Mouse (Mus musculus) G1E-ER4 (cell line): ENCODE data around the gene Htr1f. TPM values are rescaled to one million over a fixed set of nuclear protein-coding genes. Genes with fewer than 3 reads are reported as not detected.

ENCODE experiments used
- GATA1 ChIP-seq: IDR thresholded peaks from one replicate; pipeline ENCODE4 v1.8.0; 2012; ENCODE audit warnings: low read length, inconsistent platforms
- polyA plus RNA-seq: library from polyadenylated mRNA; stranded (reverse); fragments of >175 nt; gene quantifications from 2 replicates; pipeline ENCODE4 v1.2.3, GENCODE M21; 2012

Htr1f gene
- not detected in 2 replicates for polyA plus RNA-seq

- no peak for TF ChIP-seq GATA1
Observed at GRCm38 (mm10) chr16:65105184-65105931, at the start of gene Htr1f. Gene Htr1f, minus strand, starts transcription at chr16:65105854.

GRCm38 (mm10) chr16:65139771-65140170 is 34.1 kb upstream of the Htr1f start:
- TF ChIP-seq GATA1 = no peak

GRCm38 (mm10) chr16:65129391-65129790 is 23.7 kb upstream of the Htr1f start:
- no peak for TF ChIP-seq GATA1

GRCm38 (mm10) chr16:65127846-65128245 is 22.2 kb upstream of the Htr1f start:
- TF ChIP-seq GATA1 = no peak

GRCm38 (mm10) chr16:65112221-65112620 is 6.6 kb upstream of the Htr1f start:
- TF ChIP-seq GATA1 = no peak

GRCm38 (mm10) chr16:65093552-65093951 is 12.1 kb downstream of the Htr1f start:
- TF ChIP-seq GATA1 = no peak

GRCm38 (mm10) chr16:65083475-65083874 is 22.2 kb downstream of the Htr1f start:
- no peak for TF ChIP-seq GATA1

- TF ChIP-seq GATA1 = no peak
Observed at GRCm38 (mm10) chr16:65069867-65070266, 35.8 kb downstream of the Htr1f start.

- TF ChIP-seq GATA1 = no peak
Observed at GRCm38 (mm10) chr16:65066264-65066663, 39.4 kb downstream of the Htr1f start.

GRCm38 (mm10) chr16:65029675-65030074 is 76.0 kb downstream of the Htr1f start:
- TF ChIP-seq GATA1 = no peak

GRCm38 (mm10) chr16:65022364-65022763 is 83.3 kb downstream of the Htr1f start:
- TF ChIP-seq GATA1 = no peak

GRCm38 (mm10) chr16:65018710-65019109 is 86.9 kb downstream of the Htr1f start:
- no peak for TF ChIP-seq GATA1

GRCm38 (mm10) chr16:65018134-65018533 is 87.5 kb downstream of the Htr1f start:
- TF ChIP-seq GATA1 = no peak

GRCm38 (mm10) chr16:65017566-65017965 is 88.1 kb downstream of the Htr1f start:
- TF ChIP-seq GATA1 = no peak

- no peak for TF ChIP-seq GATA1
Observed at GRCm38 (mm10) chr16:65015241-65015640, 90.4 kb downstream of the Htr1f start.

GRCm38 (mm10) chr16:65001993-65002821 is 103.4 kb downstream of the Htr1f start:
- no peak for TF ChIP-seq GATA1
